Mouse (Mus musculus): ENCODE measurements around the gene Mthfd1l.

The Mthfd1l gene

DNA sequence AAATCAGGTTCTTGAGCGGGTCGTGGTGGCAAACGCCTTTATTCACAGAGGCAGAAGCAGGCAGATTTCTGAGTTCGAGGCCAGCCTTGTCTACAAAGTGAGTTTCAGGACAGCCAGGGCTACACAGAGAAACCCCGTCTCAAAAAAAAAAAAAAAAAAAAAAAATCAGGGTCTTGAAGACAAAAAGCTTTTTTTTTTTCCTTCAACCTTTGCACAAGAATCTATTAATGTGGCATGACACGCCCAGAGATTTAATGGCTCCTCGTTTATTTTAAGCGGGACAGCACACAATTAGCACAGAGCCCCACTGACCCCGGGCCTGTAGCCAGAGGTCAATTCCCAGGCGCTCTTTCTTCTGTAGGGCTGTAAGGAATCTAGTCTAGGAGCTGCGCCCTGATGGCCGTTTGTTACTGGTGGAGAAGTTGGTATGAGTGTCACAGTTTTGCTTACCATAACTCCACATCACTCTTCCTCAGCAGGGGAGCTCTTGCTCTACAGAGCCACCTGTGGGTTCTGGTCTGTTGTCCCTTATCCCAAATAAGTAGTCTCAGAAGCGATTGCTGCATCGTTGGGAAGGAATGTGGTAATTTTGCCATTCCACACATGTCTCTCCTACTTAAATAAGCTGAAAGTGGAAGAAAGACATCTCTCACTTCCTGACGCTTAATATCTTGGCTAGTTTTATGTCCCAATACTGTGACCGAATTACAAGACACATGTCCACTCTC, 172.3 kb downstream of the Mthfd1l start:
- intact Hi-C loops (cut with DNase I) = no loop called here

GRCm38 (mm10) chr10:4146947-4147346, 174.0 kb downstream of the Mthfd1l start:
- intact Hi-C loops (cut with DNase I) = no loop called here

GRCm38 (mm10) chr10:4151159-4151558, 178.2 kb downstream of the Mthfd1l start:
- intact Hi-C loops (cut with DNase I) = no loop called here

DNA sequence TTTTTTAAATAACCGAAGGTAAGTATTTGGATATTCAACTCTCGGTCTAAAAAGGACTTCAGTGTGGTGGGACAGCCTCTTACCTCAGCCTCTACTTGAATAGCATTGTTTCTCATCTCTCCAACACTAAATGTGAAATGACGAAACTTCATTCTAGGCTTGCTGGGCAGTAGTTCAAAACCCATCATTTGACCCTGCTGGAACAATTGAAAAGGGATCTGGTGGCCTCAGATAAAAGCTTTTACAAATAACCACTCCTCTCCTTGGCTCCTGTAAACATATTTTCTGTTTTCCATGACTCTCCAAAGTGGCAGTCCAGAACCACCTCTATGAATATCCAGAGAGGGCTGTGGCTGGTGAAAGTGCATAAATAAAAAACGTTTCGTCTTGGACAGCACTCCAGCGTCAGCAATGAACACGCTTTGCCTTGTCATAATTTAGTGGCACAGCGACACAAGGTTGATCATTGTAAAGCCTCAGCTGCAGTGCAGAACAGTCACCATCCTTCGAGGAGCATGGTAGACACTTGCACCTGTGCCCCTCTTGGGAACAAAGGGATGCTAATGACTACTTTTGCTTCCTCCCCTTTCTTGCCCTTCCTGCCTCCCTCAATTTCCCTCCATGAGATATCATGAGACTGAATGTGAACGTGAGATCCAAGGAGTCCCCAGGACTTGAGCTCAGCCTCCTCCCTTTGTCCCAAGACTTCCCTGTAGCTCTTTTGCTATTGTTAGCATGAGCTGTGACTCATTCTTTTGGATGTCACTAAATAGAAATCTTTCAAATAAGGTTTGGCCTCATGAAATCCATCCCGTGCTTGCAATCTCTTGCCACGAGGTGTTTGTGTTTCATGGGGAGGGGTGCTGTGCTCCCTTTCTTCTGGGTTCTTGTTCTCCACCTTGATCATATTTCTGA, 179.2 kb downstream of the Mthfd1l start:
- intact Hi-C loops (cut with DNase I) = no loop called here

DNA sequence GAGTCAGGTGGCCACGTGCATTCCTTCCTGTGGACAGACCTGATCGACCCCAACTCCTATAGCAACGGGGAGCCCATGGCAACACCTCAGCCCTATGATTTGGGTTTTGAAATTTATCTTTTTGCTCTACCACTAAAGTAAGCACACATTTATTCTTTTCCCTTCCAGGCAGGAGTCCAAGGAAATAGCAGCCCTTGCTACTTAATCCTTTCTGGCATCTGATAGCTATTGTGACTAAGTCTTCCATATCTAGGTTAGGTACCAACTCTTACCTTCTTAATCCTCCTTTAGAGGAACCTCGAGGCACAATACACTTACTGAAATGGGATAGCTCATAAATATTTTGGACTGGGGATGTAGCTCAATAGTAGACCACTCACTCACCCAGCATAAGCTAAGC, 180.1 kb downstream of the Mthfd1l start:
- intact Hi-C loops (cut with DNase I) = no loop called here

- intact Hi-C loops (cut with DNase I) = no loop called here
Measured at GRCm38 (mm10) chr10:4154035-4154434, 181.1 kb downstream of the Mthfd1l start.

DNA sequence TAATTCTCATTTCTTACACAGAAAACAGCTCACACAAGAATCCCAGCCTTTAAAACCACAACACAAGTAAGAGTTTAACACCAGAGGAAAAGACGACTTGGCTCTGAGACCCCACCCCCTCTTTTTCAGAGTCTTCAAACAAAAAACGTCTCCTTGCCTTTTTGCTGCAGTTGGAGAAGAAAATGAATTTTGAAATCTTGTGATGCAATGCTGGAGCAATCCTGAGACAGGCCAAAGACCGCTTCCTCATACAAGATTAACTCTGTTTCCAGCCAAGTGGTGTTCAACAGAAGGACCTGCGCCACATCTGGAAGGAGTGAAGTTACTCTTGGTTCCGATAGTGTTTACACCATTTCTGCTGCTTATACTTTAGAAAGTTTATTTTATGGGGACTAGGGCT, 182.6 kb downstream of the Mthfd1l start:
- intact Hi-C loops (cut with DNase I) = no loop called here

- intact Hi-C loops (cut with DNase I) = no loop called here
Measured at GRCm38 (mm10) chr10:4158533-4158932, 185.6 kb downstream of the Mthfd1l start.

- intact Hi-C loops (cut with DNase I) = no loop called here
Measured at GRCm38 (mm10) chr10:4159541-4160090, 186.7 kb downstream of the Mthfd1l start.

DNA sequence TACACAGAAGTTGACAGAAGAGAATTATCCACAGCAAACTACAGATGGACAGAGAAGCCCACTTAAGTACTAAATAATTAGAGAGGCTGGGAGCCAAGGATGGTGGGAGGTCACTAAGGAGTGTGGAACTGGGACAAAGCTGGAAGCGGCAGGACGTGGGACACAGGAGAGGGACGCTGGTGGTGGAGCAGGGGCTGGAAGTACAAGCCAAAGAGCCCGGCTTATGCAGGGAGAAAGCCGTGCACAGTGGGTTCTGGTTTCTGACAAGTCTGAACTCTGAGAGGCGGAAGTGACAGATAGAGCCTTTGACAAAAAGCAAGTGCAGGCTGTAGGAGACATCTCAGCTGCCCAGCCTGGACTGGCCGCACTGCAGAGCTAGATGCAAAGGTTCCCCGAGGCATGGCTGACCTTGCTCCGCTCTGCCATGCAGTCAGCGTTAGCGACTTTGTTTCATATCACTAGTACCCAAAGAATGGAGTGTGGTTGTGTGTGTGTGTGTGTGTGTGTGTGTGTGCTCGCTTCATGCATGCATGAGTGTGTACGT, 187.4 kb downstream of the Mthfd1l start:
- intact Hi-C loops (cut with DNase I) = no loop called here

- intact Hi-C loops (cut with DNase I) = no loop called here
Measured at GRCm38 (mm10) chr10:4162049-4162448, 189.1 kb downstream of the Mthfd1l start.

- intact Hi-C loops (cut with DNase I) = no loop called here
Measured at GRCm38 (mm10) chr10:4162976-4163375, 190.1 kb downstream of the Mthfd1l start.

DNA sequence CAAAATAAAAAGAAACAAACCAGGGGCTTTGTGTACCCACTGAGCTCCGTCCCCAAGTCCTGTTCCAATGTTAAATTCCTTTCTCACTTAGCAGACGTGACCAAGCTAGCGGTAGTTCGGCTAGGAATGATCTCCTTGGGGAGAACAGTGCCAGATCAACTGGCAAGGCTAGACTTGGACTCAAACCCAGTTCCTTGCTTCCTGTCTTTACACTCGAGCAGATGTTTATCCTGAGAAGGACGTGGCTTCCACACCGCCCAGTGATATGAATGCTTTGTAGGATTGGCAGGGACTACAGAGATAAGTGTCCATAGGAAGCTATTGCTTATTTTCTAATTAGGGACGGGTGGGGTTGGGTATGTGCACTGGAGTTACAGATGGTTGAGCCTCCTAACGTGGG, 191.8 kb downstream of the Mthfd1l start:
- intact Hi-C loops (cut with DNase I) = no loop called here

- intact Hi-C loops (cut with DNase I) = no loop called here
Measured at GRCm38 (mm10) chr10:4168222-4168798, 195.4 kb downstream of the Mthfd1l start.

- intact Hi-C loops (cut with DNase I) = no loop called here
Measured at GRCm38 (mm10) chr10:4174229-4174628, 201.3 kb downstream of the Mthfd1l start.

DNA sequence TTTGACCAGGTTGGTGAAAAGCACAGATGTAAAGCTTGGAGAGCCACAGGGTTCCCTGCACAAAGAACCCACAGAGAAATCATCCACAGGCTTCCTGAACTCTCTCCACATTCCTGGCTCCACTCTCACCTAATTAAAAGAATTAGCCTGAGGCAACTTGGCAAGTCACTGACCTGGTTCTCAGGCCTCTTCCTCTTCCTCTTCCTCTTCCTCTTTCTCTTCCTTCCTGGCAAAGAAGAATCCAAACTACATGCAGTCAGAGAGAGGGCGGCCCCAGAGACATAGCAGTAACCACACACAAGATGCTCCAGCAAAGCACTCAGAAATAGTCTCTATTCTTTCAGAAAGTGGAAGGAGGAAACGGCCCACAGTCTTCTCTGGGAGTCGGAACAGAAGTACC, 201.8 kb downstream of the Mthfd1l start:
- intact Hi-C loops (cut with DNase I) = no loop called here

DNA sequence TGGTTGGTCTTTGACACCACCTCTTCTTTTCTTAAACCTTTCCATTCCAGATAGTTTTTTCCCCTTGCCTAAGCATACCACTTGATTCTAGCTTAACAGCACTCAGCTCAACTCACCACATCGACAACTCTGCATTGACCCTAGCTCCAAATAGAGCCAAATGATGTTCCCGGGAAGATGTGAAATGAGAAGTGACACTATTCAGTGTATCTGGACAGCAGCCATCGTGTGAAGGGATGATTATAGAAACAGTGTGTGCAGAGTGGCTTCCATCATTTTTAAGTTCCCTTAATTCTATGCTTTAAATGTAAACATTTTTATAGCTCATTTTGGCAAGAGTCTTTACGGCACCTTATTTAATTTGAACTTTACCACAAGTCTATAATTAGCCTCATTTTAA, 204.4 kb downstream of the Mthfd1l start:
- intact Hi-C loops (cut with DNase I) = no loop called here

DNA sequence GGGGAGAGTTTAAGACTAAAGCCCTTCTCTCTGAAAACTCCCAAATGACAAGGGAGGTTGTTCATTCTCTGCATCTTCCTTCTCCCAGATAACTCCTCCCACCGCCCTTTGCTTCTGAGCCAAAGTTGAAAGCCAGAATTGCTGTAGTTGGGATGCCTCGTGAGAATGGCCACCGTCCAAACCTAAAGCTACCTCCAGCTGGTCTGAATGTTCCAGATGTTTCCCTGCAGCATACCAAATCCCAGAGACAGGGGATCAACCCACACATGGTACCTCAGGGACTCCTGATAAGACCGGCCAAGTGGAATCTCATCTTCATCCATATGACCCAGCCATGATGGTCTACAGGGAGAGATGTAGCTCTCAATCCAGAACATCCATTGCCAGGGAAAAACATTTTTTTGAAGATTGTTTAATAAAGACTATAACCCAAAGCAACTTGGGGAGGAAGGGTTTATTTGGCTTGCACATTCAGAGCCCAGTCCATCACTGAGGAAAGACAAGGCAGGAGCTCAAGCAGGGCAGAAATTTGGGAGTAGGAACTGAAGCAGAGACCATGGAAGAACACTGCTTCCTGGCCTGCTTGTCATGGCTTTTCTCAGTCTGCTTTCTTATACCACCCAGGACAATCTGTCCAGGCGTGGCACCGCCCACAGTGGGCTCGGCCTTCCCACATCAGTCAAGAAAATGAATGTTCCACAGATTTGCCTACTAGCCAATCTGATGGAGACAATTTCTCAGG, 206.3 kb downstream of the Mthfd1l start:
- intact Hi-C loops (cut with DNase I) = no loop called here

GRCm38 (mm10) chr10:4181953-4182352, 209.0 kb downstream of the Mthfd1l start:
- intact Hi-C loops (cut with DNase I) = no loop called here

DNA sequence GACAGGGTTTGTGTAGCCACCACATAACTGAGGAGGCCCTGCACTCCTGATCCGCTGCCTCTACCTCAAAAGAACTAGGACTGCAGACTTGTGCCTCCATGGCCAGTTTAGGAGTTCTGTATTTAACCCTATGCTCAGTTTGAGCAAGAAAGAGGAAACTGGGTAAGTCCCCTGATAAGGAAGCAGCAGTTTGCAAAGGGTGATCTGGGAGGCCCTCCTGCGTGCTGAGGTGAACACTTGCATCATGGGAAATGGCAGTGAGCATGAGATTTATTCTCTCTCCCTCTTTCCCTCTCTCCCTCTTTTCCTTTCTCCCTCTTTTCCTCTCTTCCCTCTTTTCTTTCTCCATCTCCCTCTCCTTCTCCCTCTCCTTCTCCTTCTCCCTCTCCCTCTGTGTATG, 209.5 kb downstream of the Mthfd1l start:
- intact Hi-C loops (cut with DNase I) = no loop called here
